Mouse (Mus musculus) cerebellum, postnatal 36 days (tissue): ENCODE results near the gene Dmtf1.
"Not testable (repeated sequence)": the region's sequence is repeated elsewhere in the genome, so short reads cannot be mapped to it uniquely, and the experiment has no call there.

Experiments used
- DNase-seq, 2 experiments: peaks; one replicate each; pipeline ENCODE4 v3.0.0; 2021 to 2022; ENCODE audit warnings: mixed read lengths in 2 of 2

Gene Dmtf1

GRCm38 (mm10) chr5:9161456-9162041 lies at the start of gene Dmtf1:
TSS of gene Dmtf1 (minus strand) at chr5:9161776.
- peak; percentile 87 to 89 for DNase-seq

GRCm38 (mm10) chr5:9186467-9186866 lies 24.9 kb upstream of the Dmtf1 start:
- DNase-seq: no peak

- no peak for DNase-seq
Measured at GRCm38 (mm10) chr5:9173295-9173694, 11.7 kb upstream of the Dmtf1 start.

GRCm38 (mm10) chr5:9169328-9170005 lies 7.9 kb upstream of the Dmtf1 start:
- DNase-seq: not testable (repeated sequence)

- DNase-seq: no peak
Measured at GRCm38 (mm10) chr5:9166366-9166765, 4.8 kb upstream of the Dmtf1 start.

GRCm38 (mm10) chr5:9165151-9165550 lies 3.6 kb upstream of the Dmtf1 start:
- not testable (repeated sequence) for DNase-seq

- no peak for DNase-seq
Measured at GRCm38 (mm10) chr5:9163411-9163810, 1.8 kb upstream of the Dmtf1 start.

- DNase-seq: peak in 1 of 2 experiments; percentile 16
Measured at GRCm38 (mm10) chr5:9162088-9162487, 512 bp upstream of the Dmtf1 start.

GRCm38 (mm10) chr5:9160831-9161455 lies 633 bp downstream of the Dmtf1 start:
- DNase-seq: peak in 1 of 2 experiments; percentile 34

GRCm38 (mm10) chr5:9157336-9157735 lies 4.2 kb downstream of the Dmtf1 start:
- no peak for DNase-seq

GRCm38 (mm10) chr5:9156746-9157145 lies 4.8 kb downstream of the Dmtf1 start:
- DNase-seq: no peak

GRCm38 (mm10) chr5:9149273-9149850 lies 12.2 kb downstream of the Dmtf1 start:
- no peak for DNase-seq

GRCm38 (mm10) chr5:9142376-9142775 lies 19.2 kb downstream of the Dmtf1 start:
- no peak for DNase-seq

- DNase-seq: no peak
Measured at GRCm38 (mm10) chr5:9140724-9141123, 20.9 kb downstream of the Dmtf1 start.

- DNase-seq: no peak
Measured at GRCm38 (mm10) chr5:9135588-9135987, 26.0 kb downstream of the Dmtf1 start.

- DNase-seq: peak; percentile 52 to 60
Measured at GRCm38 (mm10) chr5:9131786-9132185, 29.8 kb downstream of the Dmtf1 start.

- DNase-seq: no peak
Measured at GRCm38 (mm10) chr5:9128566-9128965, 33.0 kb downstream of the Dmtf1 start.

- DNase-seq: no peak
Measured at GRCm38 (mm10) chr5:9124134-9124533, 37.4 kb downstream of the Dmtf1 start.

GRCm38 (mm10) chr5:9114162-9114561 lies 47.4 kb downstream of the Dmtf1 start:
- peak; percentile 17 to 39 for DNase-seq

GRCm38 (mm10) chr5:9111759-9112158 lies 49.8 kb downstream of the Dmtf1 start:
- peak; percentile 29 to 58 for DNase-seq

GRCm38 (mm10) chr5:9111285-9111684 lies 50.3 kb downstream of the Dmtf1 start:
- DNase-seq: no peak

GRCm38 (mm10) chr5:9109582-9109981 lies 52.0 kb downstream of the Dmtf1 start:
- no peak for DNase-seq

GRCm38 (mm10) chr5:9108490-9108889 lies 53.1 kb downstream of the Dmtf1 start:
- no peak for DNase-seq
